Mouse (Mus musculus): ENCODE results near the gene Obox6.

DNA sequence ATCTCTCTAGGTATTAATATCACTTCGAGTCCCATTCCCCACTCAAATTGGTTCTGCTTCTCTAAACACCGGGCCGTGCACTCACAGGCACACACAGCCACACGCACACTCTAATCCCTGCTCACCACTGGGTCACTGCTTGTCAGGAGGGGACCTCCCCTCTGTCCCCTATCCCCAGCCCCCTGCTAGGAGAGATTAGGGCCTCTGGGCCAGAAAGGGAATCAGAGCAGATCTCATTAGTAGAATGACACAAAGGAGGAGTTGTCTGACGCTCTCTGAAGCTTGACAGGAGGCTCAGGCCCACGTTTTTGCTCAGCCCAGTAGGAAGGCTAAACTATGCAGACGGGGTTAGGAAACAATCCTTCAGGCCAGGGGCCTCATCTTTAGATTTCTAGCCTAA is 41.9 kb upstream of the Obox6 start:
- TF ChIP-seq CTCF (IDR thresholded peaks at IDR 0.05; ENCODE audit: insufficient read depth, low read length) = no peak
- TF ChIP-seq POLR2A (IDR thresholded peaks at IDR 0.05; ENCODE audit: borderline replicate concordance, extremely low read depth, low read depth, low read length) = no peak

Data from lung, adult 2 months (tissue).